16 mouse cellular contexts compared by ENCODE assay signal in the genomic region with DNA sequence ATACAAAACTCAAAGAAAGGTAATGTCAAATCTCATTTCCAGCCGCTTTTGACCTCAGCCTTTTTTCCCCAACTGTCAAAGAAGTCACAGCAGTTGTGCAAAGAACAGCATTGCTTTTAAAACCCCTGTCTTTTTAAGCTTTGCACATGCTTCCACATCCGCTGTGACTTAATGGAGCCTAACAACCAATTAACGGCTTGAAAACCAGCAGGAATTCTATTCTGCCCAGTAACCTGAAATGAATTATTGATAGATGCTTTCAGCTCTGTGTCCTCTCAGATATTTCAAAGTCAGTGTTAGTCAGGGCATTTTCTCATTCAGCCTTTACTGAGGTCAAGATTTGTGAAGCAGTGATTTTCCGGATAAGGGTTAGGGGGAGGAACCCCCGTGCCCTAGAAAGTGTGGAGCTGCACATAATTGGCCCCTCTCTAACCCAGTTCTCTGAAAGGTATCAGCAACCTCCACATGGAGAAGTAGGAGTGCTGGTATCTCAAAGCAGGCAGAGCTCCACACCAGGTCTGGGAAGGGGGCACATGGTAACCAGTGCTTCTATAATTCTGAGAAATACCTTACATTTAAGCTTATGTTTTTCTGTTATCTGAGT.
DNase-seq lines count a peak whose midpoint lies in the region; ATAC-seq and TF ChIP-seq lines count a peak whose summit lies in the region.
"Had no signal": no experiment of that assay in that cellular context is flagged by ENCODE, and none has a peak within 500 bp of the region (broad histone marks: within the 10 kb centered on the region; RNA-seq: fewer than 3 reads in every experiment).

No protein-coding gene starts in this region.

- H3K4me1 ChIP-seq in kidney, adult 2 months (ENCODE audit: control insufficient read depth, insufficient read depth, low read length) = no peaks in the 10 kb centered on the region
- H3K4me1 ChIP-seq in midbrain, embryonic 16.5 days (ENCODE audit: control insufficient read depth, insufficient read depth, low read length) = peaks cover 10% of the 10 kb centered on the region
- H3K4me1 ChIP-seq: embryonic facial prominence, embryonic 12.5 days; liver, embryonic 12.5 days; lung, embryonic 15.5 days had no signal

- H3K9me3 ChIP-seq in midbrain, embryonic 16.5 days (replicated peaks; ENCODE audit: control insufficient read depth, low read length, poor library complexity, severe bottlenecking) = no peaks in the 10 kb centered on the region
- H3K9me3 ChIP-seq: liver, embryonic 12.5 days; lung, embryonic 15.5 days had no signal

- no peak overlapping the region for H3K27ac ChIP-seq in kidney, adult 2 months (ENCODE audit: insufficient read depth, low read depth, low read length)
- peak overlapping the region; percentile 75 for H3K27ac ChIP-seq in midbrain, embryonic 16.5 days (ENCODE audit: low read length)
- H3K27ac ChIP-seq: embryonic facial prominence, embryonic 12.5 days; liver, embryonic 12.5 days; lung, embryonic 15.5 days had no signal

- H3K9ac ChIP-seq in midbrain, embryonic 16.5 days (ENCODE audit: low read depth, low read length) = no peak overlapping the region
- H3K9ac ChIP-seq: embryonic facial prominence, embryonic 12.5 days; liver, embryonic 12.5 days; lung, embryonic 15.5 days had no signal

- peak; percentile 89 for ATAC-seq in midbrain, embryonic 16.5 days
- ATAC-seq: liver, embryonic 12.5 days had no signal

- WGBS in kidney, adult 2 months = 37% methylated on average over 5 of the region's 5 CpGs
- 21% methylated on average over 5 of the region's 5 CpGs for WGBS in midbrain, embryonic 16.5 days

- no peak for TF ChIP-seq CTCF in kidney, adult 2 months (conservative IDR thresholded peaks at IDR 0.05; ENCODE audit: insufficient read depth, insufficient read length, low read depth, low read length)

- H3K36me3 ChIP-seq in kidney, adult 2 months (ENCODE audit: control insufficient read depth, insufficient read depth, low read length) = no peaks in the 10 kb centered on the region
- H3K36me3 ChIP-seq in midbrain, embryonic 16.5 days (ENCODE audit: control insufficient read depth, insufficient read depth, low read length) = no peaks in the 10 kb centered on the region
- H3K36me3 ChIP-seq: embryonic facial prominence, embryonic 12.5 days; liver, embryonic 12.5 days; lung, embryonic 15.5 days had no signal

- H3K4me3 ChIP-seq in kidney, adult 2 months (ENCODE audit: insufficient read depth, low read depth, low read length) = no peak overlapping the region
- H3K4me3 ChIP-seq in midbrain, embryonic 16.5 days (ENCODE audit: low read depth, low read length) = no peak overlapping the region
- H3K4me3 ChIP-seq: embryonic facial prominence, embryonic 12.5 days; liver, embryonic 12.5 days; lung, embryonic 15.5 days; myocyte had no signal

- DNase-seq in embryo, embryonic 10.5 days (ENCODE audit: low spot score) = peak; percentile 19
- DNase-seq in embryo, embryonic 9.5 days (ENCODE audit: extremely low spot score) = no peak
- DNase-seq in kidney, adult 2 months = peak; percentile 1
- no peak for DNase-seq in kidney, postnatal 14 days
- DNase-seq in brain, adult 2 months (ENCODE audit: low read depth, low spot score) = peak; percentile 8
- DNase-seq in cerebellum, adult 18-20 months = no peak
- no peak for DNase-seq in testis, postnatal 14 days (ENCODE audit: low spot score)
- DNase-seq: adrenal gland, postnatal 14 days; cerebellum, postnatal 14 days; layer of hippocampus, postnatal 36 days; thymus, adult 2 months had no signal

- H3K27me3 ChIP-seq in kidney, adult 2 months (replicated peaks; ENCODE audit: control insufficient read depth, insufficient read depth, low read length) = no peaks in the 10 kb centered on the region
- H3K27me3 ChIP-seq in midbrain, embryonic 16.5 days (ENCODE audit: control insufficient read depth, insufficient read depth, low read depth, low read length) = no peaks in the 10 kb centered on the region
- H3K27me3 ChIP-seq: embryonic facial prominence, embryonic 12.5 days; liver, embryonic 12.5 days; lung, embryonic 15.5 days had no signal

- no peak for TF ChIP-seq POLR2A in kidney, adult 2 months (IDR thresholded peaks at IDR 0.05; ENCODE audit: low read depth, low read length)

- no peak overlapping the region for H3K4me2 ChIP-seq in midbrain, embryonic 16.5 days (ENCODE audit: low read length)
- H3K4me2 ChIP-seq: embryonic facial prominence, embryonic 12.5 days; liver, embryonic 12.5 days; lung, embryonic 15.5 days had no signal

Comparison
In these comparisons a context has a peak if more than half of its experiments do, and no peak if none do; other contexts are left out.
1. DNase-seq: peak in embryo, embryonic 10.5 days (single experiment), kidney, adult 2 months (single experiment) and brain, adult 2 months (single experiment); none in embryo, embryonic 9.5 days (single experiment), kidney, postnatal 14 days (single experiment), cerebellum, adult 18-20 months (0 of 2) and testis, postnatal 14 days (single experiment).